Mouse (Mus musculus) hematopoietic multipotent progenitor cell, adult 10-12 weeks (in vitro differentiated cells): Measurements from ENCODE around the gene Nt5dc1. TPM values are rescaled to one million over a fixed set of nuclear protein-coding genes. Genes with fewer than 3 reads are reported as not detected.

Experiments used
- polyA plus RNA-seq: library from polyadenylated mRNA; stranded (reverse); fragments of >175 nt; gene quantifications from 2 replicates; pipeline ENCODE4 v1.2.3, GENCODE M21; 2012; ENCODE audit warnings: low replicate concordance

The Nt5dc1 gene
- polyA plus RNA-seq, result 2.0 and 9.0 TPM in 2 replicates

DNA sequence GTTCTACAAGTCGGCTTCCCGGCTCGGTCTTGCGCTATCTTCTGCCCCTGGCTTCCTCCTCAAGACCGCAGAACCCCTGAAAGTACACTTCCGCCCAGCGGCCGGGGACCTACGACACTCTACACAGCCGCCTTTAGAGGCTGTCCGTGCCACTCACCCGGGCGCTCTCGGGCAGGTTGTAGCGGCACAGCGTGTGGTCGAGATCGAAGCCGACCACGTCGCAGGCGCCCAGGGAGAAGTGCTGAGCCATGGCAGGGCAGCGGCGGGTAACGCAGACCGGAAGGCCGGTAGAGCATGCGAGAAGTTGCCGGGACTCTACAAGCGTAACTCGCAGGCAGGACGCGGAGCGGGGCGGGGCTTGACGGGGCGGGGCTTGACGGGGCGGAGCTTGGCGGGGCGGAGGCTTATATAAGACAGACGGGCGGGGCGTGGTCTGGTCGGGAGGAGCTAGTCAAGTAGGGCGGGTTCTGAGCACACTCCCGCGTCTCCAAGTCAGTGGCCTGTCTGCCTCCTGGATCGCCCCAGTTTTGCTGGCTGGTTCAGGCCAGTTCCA is at the start of gene Nt5dc1:
Gene Nt5dc1, minus strand, starts transcription at position 349 of the 553 bp plus-strand sequence.

DNA sequence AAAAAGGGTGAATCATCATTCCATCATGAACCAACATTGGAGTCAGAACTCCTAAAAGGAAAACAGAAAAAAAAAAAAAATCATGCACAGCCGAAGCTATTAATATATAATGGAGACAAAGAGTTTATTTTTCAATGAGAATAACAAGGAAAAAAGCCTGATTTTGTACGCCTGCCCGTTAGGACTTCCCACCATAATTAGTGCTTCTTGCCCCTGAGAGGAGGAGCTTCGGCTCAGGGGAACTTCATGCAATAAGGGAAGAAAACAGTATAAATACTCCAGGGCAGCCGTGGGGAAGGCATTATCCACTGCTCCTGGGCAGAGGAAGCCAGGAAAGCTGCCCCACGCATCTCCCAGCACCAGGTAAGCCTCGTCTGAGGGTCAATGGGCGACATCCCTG is 28.7 kb downstream of the Nt5dc1 start, which contains the start of gene Col10a1:
Gene Col10a1, plus strand, starts transcription at position 301 of the 400 bp plus-strand sequence.

DNA sequence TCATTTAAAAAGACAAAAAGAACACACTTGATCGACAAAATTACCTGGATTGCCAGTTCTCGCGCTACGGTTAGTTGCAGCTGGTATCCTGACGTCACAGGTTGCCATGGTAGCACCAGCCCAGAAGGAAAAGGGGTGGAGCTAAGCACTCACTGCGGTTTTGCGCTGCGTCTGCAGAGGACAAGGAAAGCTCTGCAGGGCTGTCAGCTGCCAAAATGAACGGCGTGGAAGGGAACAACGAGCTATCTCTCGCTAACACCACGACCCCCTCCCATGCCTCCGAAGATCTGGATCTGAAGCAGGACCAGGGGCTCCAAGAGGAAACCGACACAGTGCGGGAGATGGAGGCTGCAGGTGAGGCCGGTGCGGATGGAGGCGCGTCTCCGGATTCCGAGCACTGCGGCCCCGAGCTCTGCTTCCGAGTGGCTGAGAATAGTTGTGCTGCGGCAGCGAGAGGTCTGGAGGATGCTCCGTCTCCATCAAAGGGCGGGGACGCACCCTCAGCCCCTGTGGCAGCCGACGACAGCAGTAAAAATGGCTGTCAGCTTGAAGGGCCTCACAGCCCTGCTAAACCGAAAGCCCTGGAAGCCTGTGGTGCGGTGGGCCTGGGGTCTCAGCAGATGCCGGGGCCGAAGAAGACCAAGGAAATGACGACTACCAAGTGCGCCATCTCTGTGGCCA is 120.9 kb downstream of the Nt5dc1 start, which contains the start of gene Tspyl4:
Gene Tspyl4, plus strand, starts transcription at position 144 of the 681 bp plus-strand sequence.

DNA sequence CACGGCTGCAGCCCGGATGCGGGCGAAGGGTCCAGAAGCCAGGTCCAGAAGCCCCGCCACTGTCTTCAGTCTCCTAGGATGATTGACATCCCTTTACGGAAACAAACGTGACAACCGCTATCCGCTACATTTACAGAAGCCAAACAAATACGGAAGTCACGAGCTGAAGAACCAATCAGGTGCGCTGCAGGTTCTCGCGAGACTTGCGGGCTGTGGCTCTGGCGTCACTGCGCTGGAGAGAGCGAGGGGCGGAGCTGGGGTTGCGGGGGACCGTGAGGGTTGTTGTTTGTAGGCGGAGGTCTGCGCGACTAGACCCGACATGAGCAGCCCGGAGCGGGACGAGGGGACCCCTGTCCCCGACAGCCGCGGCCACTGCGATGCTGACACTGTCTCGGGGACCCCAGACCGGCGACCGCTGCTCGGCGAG is 136.4 kb downstream of the Nt5dc1 start, which contains the start of gene Tspyl1:
Gene Tspyl1, plus strand, starts transcription at position 229 of the 427 bp plus-strand sequence.

Other genes starting within 250 kb of the Nt5dc1 start
- 2.7 and 5.2 TPM in 2 replicates for gene Dse, start 210.8 kb downstream of the Nt5dc1 start, polyA plus RNA-seq
- 25.7 and 51.4 TPM in 2 replicates for gene Tspyl1, start 136.4 kb downstream of the Nt5dc1 start, polyA plus RNA-seq
- 3.7 and 4.4 TPM in 2 replicates for gene Tspyl4, start 121.1 kb downstream of the Nt5dc1 start, polyA plus RNA-seq
- not detected in 2 replicates for gene Col10a1, start 28.6 kb downstream of the Nt5dc1 start, polyA plus RNA-seq
- gene Frk, start 64.8 kb upstream of the Nt5dc1 start, polyA plus RNA-seq, result not detected in 2 replicates